Mouse (Mus musculus) erythroblast, embryonic 14.5 days (primary cell): ENCODE measurements around the gene Serpina3c. TPM values are rescaled to one million over a fixed set of nuclear protein-coding genes. Genes with fewer than 3 reads are reported as not detected.

ENCODE experiments used
- H3K27me3 ChIP-seq: 2 replicates; pipeline ENCODE4 v1.6.1; 2012; ENCODE audit warnings: inconsistent platforms; ENCODE audit not compliant: control insufficient read depth
- H3K36me3 ChIP-seq: 2 replicates; pipeline ENCODE4 v1.6.1; 2012; ENCODE audit warnings: mild to moderate bottlenecking, inconsistent platforms; ENCODE audit not compliant: control insufficient read depth
- H3K4me1 ChIP-seq: 2 replicates; pipeline ENCODE4 v1.6.1; 2012; ENCODE audit warnings: inconsistent platforms; ENCODE audit not compliant: control insufficient read depth
- H3K4me3 ChIP-seq: replicated peaks from 2 replicates; pipeline ENCODE3; 2012; ENCODE audit warnings: moderate library complexity, mild to moderate bottlenecking, inconsistent platforms
- H3K9me3 ChIP-seq: 2 replicates; pipeline ENCODE4 v1.6.1; 2012; ENCODE audit warnings: low read length, inconsistent platforms, mixed read lengths; ENCODE audit not compliant: control insufficient read depth
- GATA1 ChIP-seq: IDR thresholded peaks from 2 replicates; pipeline ENCODE4 v1.6.1; 2012; ENCODE audit warnings: low read length, inconsistent platforms, mixed read lengths
- TAL1 ChIP-seq: IDR thresholded peaks from 3 replicates; pipeline ENCODE4 v1.6.1; 2012; ENCODE audit warnings: low read length, inconsistent platforms, mixed read lengths
- polyA plus RNA-seq: library from polyadenylated mRNA; stranded (reverse); fragments of >175 nt; gene quantifications from 2 replicates; pipeline ENCODE4 v1.2.3, GENCODE M21; 2012

Gene Serpina3c
- polyA plus RNA-seq, 1 experiment: not detected

DNA sequence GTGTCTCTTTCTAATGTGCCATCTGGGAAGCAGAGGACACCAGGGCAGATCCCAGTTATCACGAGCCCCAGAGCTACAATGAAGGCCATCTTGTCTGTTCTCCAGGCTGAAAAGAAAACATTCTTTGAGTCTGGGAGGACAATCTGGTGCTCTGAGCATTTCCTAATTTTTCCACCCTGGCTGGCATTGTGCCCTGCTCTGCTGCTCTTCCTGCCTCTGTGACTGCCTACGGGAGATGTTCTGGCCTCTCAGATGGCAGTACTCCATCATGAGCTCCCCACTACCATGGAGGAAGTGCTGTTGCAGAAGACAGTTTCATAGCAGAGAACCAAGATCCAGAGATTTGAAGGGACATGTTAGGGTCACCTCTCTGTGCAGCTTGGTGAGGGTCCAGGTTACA, 1.7 kb downstream of the Serpina3c start:
- H3K9me3 ChIP-seq: no peaks in the 10 kb centered on the region
- H3K36me3 ChIP-seq: no peaks in the 10 kb centered on the region
- no peaks in the 10 kb centered on the region for H3K27me3 ChIP-seq
- TF ChIP-seq GATA1 (no peak), TAL1 (no peak)
- no peaks in the 10 kb centered on the region for H3K4me1 ChIP-seq
- no peak overlapping the region for H3K4me3 ChIP-seq

DNA sequence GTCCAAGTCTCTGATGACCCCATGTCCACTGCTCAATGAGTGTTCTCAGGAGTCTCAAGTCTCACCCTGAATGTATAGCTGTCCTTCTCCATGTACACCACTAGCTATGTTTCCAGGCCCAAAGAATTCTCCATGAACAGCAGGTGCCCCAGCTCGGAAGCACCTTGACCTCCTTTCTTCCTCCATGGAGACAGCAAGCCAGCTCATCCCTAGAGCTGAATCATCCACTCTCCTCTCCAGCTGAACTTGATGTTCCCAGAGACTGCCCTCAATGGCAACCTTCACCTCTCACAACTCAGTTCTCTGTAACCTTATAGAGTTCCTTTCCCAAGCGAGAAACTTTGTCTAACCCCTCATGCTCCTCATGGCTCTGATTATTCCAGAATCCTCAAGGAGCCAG, 8.1 kb downstream of the Serpina3c start:
- no peaks in the 10 kb centered on the region for H3K4me1 ChIP-seq
- H3K4me3 ChIP-seq: no peak overlapping the region
- no peaks in the 10 kb centered on the region for H3K36me3 ChIP-seq
- no peaks in the 10 kb centered on the region for H3K9me3 ChIP-seq
- TF ChIP-seq TAL1: no peak
- no peak for TF ChIP-seq GATA1
- no peaks in the 10 kb centered on the region for H3K27me3 ChIP-seq

DNA sequence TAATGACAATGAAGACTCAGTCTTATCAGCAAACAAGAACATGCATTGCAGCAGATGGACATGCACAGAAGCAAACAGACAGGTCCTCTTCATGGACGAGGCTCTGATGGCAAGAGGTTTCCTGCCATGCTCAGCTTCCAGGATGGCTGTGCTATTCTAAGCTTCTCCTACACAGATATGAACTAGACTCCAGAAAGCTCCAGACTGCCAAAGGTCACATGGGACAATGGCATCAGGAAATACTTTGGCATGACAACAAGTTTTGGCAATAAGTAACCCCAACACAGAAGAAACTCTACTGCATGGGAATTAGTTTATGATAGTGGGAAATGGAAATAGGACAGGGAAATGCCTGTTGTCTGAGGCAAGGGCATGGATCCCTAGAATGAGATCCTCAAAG, 10.4 kb downstream of the Serpina3c start:
- Histone ChIP-seq H3K9me3 (no peaks in the 10 kb centered on the region), H3K36me3 (no peaks in the 10 kb centered on the region), H3K4me3 (no peak overlapping the region), H3K27me3 (no peaks in the 10 kb centered on the region), H3K4me1 (no peaks in the 10 kb centered on the region)
- TF ChIP-seq TAL1 (no peak), GATA1 (no peak)

DNA sequence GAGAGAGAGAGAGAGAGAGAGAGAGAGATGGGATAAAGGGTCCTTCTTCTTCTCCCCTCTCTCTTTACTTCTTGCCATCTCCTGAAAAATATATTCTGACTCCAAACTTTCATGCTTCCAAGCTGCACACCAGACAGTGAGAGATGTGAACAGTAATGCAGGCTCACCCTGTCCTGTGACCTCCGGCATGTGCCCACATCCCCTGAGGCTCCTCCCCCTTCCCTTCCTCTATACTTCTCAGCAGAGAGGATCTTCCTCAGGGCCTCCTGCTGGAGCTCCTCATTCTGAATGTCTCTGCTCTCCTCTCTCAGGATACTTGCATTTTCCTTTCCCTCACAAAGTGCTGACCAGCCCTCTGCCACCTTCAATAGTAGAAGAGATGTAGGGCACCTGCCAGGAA, 11.2 kb downstream of the Serpina3c start:
- Histone ChIP-seq H3K4me3 (no peak overlapping the region), H3K4me1 (no peaks in the 10 kb centered on the region), H3K36me3 (no peaks in the 10 kb centered on the region), H3K9me3 (no peaks in the 10 kb centered on the region), H3K27me3 (no peaks in the 10 kb centered on the region)
- TF ChIP-seq TAL1: no peak
- no peak for TF ChIP-seq GATA1

DNA sequence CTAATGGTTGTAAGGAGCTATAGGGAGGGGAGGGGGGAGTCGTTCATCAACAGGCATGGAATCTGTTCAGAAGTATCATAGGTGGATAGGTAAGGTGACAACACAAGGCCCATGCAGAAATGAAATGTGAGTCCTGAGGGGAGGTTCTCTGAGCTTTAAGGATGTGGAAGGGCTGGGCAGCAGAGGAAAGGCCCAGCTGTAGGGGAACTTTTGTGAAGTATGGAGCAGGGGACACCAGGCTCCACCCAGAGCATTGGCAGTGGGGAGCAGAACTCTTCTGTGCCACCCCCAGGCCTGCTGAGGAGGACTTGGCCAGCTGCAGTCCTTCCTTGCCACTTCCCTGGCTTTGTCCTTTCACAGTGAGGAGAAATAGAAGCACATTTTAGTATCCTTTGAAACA, 12.2 kb downstream of the Serpina3c start:
- TF ChIP-seq GATA1 (no peak), TAL1 (no peak)
- H3K4me1 ChIP-seq: no peaks in the 10 kb centered on the region
- no peaks in the 10 kb centered on the region for H3K36me3 ChIP-seq
- no peaks in the 10 kb centered on the region for H3K9me3 ChIP-seq
- no peaks in the 10 kb centered on the region for H3K27me3 ChIP-seq
- no peak overlapping the region for H3K4me3 ChIP-seq

DNA sequence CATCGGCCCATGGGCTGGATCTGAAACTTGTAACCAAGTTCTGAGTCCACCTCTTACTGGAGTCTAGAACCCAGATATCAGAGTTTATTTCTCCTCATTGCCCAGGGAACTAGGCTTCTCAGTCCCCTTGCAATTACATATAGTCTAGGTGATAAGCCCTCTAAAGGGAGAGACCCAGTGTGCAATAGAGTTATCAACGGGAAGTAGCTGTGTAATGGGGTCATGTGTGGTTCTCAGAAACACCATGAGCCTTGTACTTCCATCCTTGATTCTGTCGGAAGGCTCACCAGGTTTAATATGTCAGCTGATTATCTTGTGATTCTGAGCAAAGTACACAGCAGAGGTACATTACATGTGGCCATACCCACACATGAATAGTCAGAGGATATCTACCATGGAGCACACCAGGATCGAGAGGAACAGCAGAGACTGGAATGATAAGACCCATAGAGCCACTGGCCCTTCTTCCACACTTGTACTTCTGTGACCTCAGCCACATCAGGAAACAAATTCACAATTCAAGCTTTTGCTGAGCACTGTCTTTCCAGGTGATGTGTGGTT, 13.0 kb downstream of the Serpina3c start:
- H3K27me3 ChIP-seq: no peaks in the 10 kb centered on the region
- H3K4me3 ChIP-seq: no peak overlapping the region
- TF ChIP-seq GATA1: no peak
- TF ChIP-seq TAL1: no peak
- H3K36me3 ChIP-seq: no peaks in the 10 kb centered on the region
- no peaks in the 10 kb centered on the region for H3K9me3 ChIP-seq
- H3K4me1 ChIP-seq: no peaks in the 10 kb centered on the region

DNA sequence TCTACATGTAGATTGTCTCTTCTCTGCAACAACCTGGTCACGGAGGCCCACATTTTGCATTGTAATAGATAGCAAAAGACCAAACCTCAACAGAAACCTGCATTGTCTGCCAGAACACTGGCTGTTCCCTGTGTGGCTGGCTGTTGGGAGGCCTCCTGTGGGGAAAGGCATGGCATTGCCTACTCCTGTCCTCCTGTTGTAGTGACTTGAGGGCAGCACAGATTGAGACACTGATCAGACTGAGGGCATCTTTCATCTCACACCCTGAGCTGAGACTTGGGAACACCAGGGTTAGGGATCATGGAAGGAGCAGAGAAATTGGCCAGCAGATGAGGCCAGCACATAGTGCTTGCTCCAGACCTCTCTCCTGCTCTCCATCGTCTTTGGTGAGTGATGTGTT, 15.5 kb downstream of the Serpina3c start:
- H3K4me1 ChIP-seq: no peaks in the 10 kb centered on the region
- no peaks in the 10 kb centered on the region for H3K9me3 ChIP-seq
- H3K4me3 ChIP-seq: no peak overlapping the region
- H3K27me3 ChIP-seq: no peaks in the 10 kb centered on the region
- TF ChIP-seq TAL1: no peak
- TF ChIP-seq GATA1: no peak
- H3K36me3 ChIP-seq: no peaks in the 10 kb centered on the region

DNA sequence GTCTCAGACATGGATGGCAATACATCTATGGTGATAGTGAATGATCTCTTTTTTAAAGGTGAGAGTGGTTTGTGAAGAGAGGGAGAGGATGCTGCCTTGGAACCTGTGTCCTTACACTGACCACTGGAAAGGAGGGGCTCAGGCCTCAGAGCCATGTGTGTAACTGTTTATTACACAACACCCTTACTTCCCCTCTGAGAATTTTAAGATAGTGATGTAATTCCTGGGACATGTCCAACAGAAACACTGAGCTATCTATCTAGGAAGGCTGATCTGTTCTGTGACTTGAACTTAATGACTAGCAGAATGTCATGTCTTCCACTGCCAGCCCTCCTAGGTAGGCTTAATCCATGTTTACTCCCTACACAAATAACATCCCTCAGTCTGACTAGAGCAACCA, 22.6 kb downstream of the Serpina3c start:
- TF ChIP-seq TAL1 (no peak), GATA1 (no peak)
- no peaks in the 10 kb centered on the region for H3K4me1 ChIP-seq
- no peaks in the 10 kb centered on the region for H3K36me3 ChIP-seq
- H3K27me3 ChIP-seq: no peaks in the 10 kb centered on the region
- H3K9me3 ChIP-seq: no peaks in the 10 kb centered on the region
- H3K4me3 ChIP-seq: no peak overlapping the region

DNA sequence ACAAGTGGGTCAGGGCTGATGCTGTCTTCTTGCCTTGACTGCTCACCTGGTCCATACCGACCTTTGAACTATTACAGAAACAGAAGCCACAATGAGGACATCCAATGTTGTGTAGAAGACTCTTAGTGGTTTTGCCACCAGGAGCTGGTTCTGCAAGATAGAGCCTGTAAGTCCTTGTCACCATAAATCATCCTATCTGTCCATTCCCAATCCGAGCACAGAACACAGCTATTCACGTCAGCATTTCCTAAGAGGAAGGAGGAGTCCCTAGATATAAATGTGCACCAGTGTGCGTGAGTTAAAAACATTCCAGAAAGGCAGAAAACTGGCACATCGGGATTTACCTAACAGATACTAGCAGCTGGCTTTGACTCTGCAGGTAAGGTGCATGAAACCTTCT, 26.0 kb downstream of the Serpina3c start, which contains the start of gene Serpina3b:
Gene Serpina3b, plus strand, starts transcription at position 301 of the 400 bp plus-strand sequence.
- H3K4me3 ChIP-seq: no peak within 1 kb of the TSS
- H3K36me3 ChIP-seq: no peaks in the 10 kb centered on the region
- TF ChIP-seq TAL1 (no peak), GATA1 (no peak)
- no peaks in the 10 kb centered on the region for H3K4me1 ChIP-seq
- H3K27me3 ChIP-seq: no peaks in the 10 kb centered on the region
- no peaks in the 10 kb centered on the region for H3K9me3 ChIP-seq

DNA sequence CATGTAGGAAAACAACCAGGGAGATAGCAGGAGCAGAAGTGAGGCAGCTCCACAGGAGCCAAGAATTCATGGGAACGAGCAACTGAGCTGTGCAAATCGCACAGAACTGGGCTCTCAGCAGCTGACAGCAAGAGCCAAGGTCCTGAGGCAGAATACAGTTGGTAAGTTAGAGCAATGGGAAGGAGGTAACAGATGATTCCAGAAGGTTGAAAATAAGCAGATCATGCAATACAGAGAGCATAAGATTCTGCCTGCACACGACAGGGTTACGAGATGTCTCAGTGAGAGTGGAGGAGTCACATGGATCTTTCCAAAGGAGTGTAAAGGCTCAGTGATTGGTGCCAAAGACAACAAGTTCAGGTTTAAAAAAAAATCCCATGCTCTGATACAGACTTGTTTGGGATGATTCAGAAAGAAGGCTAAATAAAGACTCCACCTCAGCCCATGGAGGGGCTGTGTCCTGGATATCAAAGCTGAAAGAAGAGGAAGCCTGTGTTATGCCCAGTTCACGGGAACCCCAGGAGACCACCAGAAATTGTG, 28.6 kb downstream of the Serpina3c start:
- TF ChIP-seq TAL1 (no peak), GATA1 (no peak)
- H3K4me1 ChIP-seq: no peaks in the 10 kb centered on the region
- no peaks in the 10 kb centered on the region for H3K36me3 ChIP-seq
- H3K27me3 ChIP-seq: no peaks in the 10 kb centered on the region
- no peaks in the 10 kb centered on the region for H3K9me3 ChIP-seq
- H3K4me3 ChIP-seq: no peak overlapping the region
